Mouse (Mus musculus): ENCODE data around the gene Ylpm1. TPM values are rescaled to one million over a fixed set of nuclear protein-coding genes. Genes with fewer than 3 reads are reported as not detected.

Ylpm1 gene
- polyA plus RNA-seq (2014; fragmentation: Illumina TruSeq; extraction: RNeasy Lipid Tissue Mini Kit (QIAGEN cat#74804); ENCODE audit: low replicate concordance): 37.5 TPM

GRCm38 (mm10) chr12:84996083-84996496 is at the start of gene Ylpm1:
Gene Ylpm1 (plus strand): TSS chr12:84996321.

DNA sequence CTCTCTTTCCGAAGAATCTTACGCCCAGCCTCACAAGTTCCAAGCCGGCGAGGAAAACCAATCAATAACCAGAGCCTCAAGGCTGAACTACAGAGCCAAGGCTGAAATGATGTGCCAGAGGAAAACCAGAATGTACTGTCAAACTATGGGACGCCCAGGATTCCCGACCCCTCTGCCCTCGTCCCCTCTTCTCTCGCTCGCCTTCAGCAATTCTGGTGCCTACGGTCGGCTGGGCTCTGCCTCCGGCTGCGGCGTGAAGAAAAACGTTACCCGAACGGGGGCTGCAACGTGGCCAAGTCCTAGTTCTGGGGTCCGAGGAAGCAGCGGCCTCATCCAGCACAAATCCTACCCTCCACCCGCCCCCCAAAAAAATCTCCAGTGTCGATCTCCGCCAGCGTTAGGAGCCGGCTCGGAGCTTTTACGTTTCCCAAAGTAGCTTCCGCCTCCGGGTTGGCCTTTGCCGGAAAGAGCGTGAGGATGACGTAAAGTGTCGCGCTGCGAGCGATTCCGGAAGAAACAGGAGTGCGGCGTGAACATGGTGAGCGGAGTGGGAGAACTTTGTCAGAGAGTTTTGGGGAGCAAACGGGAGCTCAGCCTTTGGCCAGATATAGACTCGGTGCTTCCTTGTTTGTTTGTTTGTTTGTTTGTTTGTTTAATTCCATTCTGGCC is 25.6 kb upstream of the Ylpm1 start, which contains the start of the genes Fcf1 and Arel1:
Gene Fcf1, plus strand, starts transcription at position 470 of the 669 bp plus-strand sequence.
Gene Arel1, minus strand, starts transcription at position 473 of the 669 bp plus-strand sequence.

GRCm38 (mm10) chr12:85110698-85111592 is 114.8 kb downstream of the Ylpm1 start, which contains the start of the genes Prox2 and Dlst:
Gene Prox2 (minus strand): TSS chr12:85110759.
Gene Dlst (plus strand): TSS chr12:85110833.

Other genes with a start within 250 kb of the Ylpm1 start
- gene Npc2, start 223.2 kb upstream of the Ylpm1 start, polyA plus RNA-seq (2014; fragmentation: Illumina TruSeq; extraction: RNeasy Lipid Tissue Mini Kit (QIAGEN cat#74804); ENCODE audit: low replicate concordance): 13.6 TPM
- gene Isca2, start 223.1 kb upstream of the Ylpm1 start, polyA plus RNA-seq (2014; fragmentation: Illumina TruSeq; extraction: RNeasy Lipid Tissue Mini Kit (QIAGEN cat#74804); ENCODE audit: low replicate concordance): 141 TPM
- gene Ltbp2, start 119.8 kb upstream of the Ylpm1 start, polyA plus RNA-seq (2014; fragmentation: Illumina TruSeq; extraction: RNeasy Lipid Tissue Mini Kit (QIAGEN cat#74804); ENCODE audit: low replicate concordance): 0.52 TPM
- 81.7 TPM for gene Fcf1, start 25.4 kb upstream of the Ylpm1 start, polyA plus RNA-seq (2014; fragmentation: Illumina TruSeq; extraction: RNeasy Lipid Tissue Mini Kit (QIAGEN cat#74804); ENCODE audit: low replicate concordance)
- gene Arel1, start 25.4 kb upstream of the Ylpm1 start, polyA plus RNA-seq (2014; fragmentation: Illumina TruSeq; extraction: RNeasy Lipid Tissue Mini Kit (QIAGEN cat#74804); ENCODE audit: low replicate concordance): 19.0 TPM
- gene Prox2, start 114.4 kb downstream of the Ylpm1 start, polyA plus RNA-seq (2014; fragmentation: Illumina TruSeq; extraction: RNeasy Lipid Tissue Mini Kit (QIAGEN cat#74804); ENCODE audit: low replicate concordance): 0.19 TPM
- 427 TPM for gene Dlst, start 114.5 kb downstream of the Ylpm1 start, polyA plus RNA-seq (2014; fragmentation: Illumina TruSeq; extraction: RNeasy Lipid Tissue Mini Kit (QIAGEN cat#74804); ENCODE audit: low replicate concordance)
- not detected for gene Rps6kl1, start 154.9 kb downstream of the Ylpm1 start, polyA plus RNA-seq (2014; fragmentation: Illumina TruSeq; extraction: RNeasy Lipid Tissue Mini Kit (QIAGEN cat#74804); ENCODE audit: low replicate concordance)
- gene Pgf, start 181.5 kb downstream of the Ylpm1 start, polyA plus RNA-seq (2014; fragmentation: Illumina TruSeq; extraction: RNeasy Lipid Tissue Mini Kit (QIAGEN cat#74804); ENCODE audit: low replicate concordance): not detected
- gene Eif2b2, start 223.2 kb downstream of the Ylpm1 start, polyA plus RNA-seq (2014; fragmentation: Illumina TruSeq; extraction: RNeasy Lipid Tissue Mini Kit (QIAGEN cat#74804); ENCODE audit: low replicate concordance): 1.0 TPM